Mouse (Mus musculus) liver, embryonic 15.5 days (tissue): Measurements from ENCODE around the gene Kdm4d. TPM values are rescaled to one million over a fixed set of nuclear protein-coding genes. Genes with fewer than 3 reads are reported as not detected.
"Not testable (repeated sequence)": the region's sequence is repeated elsewhere in the genome, so short reads cannot be mapped to it uniquely, and the experiment has no call there.

Experiments
- ATAC-seq: fragments of 200-750 bp; cut with Nextera tagmentation; 2 replicates; pipeline ENCODE4 v1.8.0; 2017; ENCODE audit warnings: moderate number of reproducible peaks, mild to moderate bottlenecking, moderate library complexity; ENCODE audit not compliant: insufficient read depth
- H3K27ac ChIP-seq: fragments of 300-500 bp; sonication (generic); replicated peaks from 2 replicates; pipeline ENCODE4 v1.5.1; 2015; ENCODE audit warnings: mild to moderate bottlenecking, inconsistent platforms
- H3K27me3 ChIP-seq: fragments of 300-500 bp; sonication (generic); 2 replicates; pipeline ENCODE4 v1.6.1; 2015; ENCODE audit warnings: mild to moderate bottlenecking, inconsistent platforms
- H3K36me3 ChIP-seq: fragments of 300-500 bp; sonication (generic); replicated peaks from 2 replicates; pipeline ENCODE4 v1.6.1; 2015; ENCODE audit warnings: moderate library complexity, mild to moderate bottlenecking, inconsistent platforms
- H3K4me1 ChIP-seq: fragments of 300-500 bp; sonication (generic); replicated peaks from 2 replicates; pipeline ENCODE4 v1.6.1; 2015; ENCODE audit warnings: inconsistent platforms
- H3K4me2 ChIP-seq: fragments of 300-500 bp; sonication (generic); 2 replicates; pipeline ENCODE4 v1.6.1; 2015; ENCODE audit warnings: moderate library complexity, mild to moderate bottlenecking, inconsistent platforms
- H3K4me3 ChIP-seq: fragments of 300-500 bp; sonication (generic); replicated peaks from 2 replicates; pipeline ENCODE4 v1.5.1; 2015; ENCODE audit warnings: mild to moderate bottlenecking, inconsistent platforms
- H3K9ac ChIP-seq: fragments of 300-500 bp; sonication (generic); 2 replicates; pipeline ENCODE4 v1.6.1; 2015; ENCODE audit warnings: moderate library complexity, mild to moderate bottlenecking, inconsistent platforms
- H3K9me3 ChIP-seq: fragments of 300-500 bp; sonication (generic); replicated peaks from 2 replicates; pipeline ENCODE4 v1.6.1; 2016; ENCODE audit warnings: inconsistent platforms
- WGBS: fragments of 180-500 bp; shearing (Covaris S2); methylation state at CpG from one replicate; pipeline ENCODE4 v1.1.7; 2015; ENCODE audit warnings: mixed read lengths; ENCODE audit not compliant: insufficient replicate concordance; 5-methylcytosine and 5-hydroxymethylcytosine counted together
- polyA plus RNA-seq: library from polyadenylated mRNA; unstranded; fragments of >200 nt; fragmentation: Nextera tagmentation; extraction: Ambion mirVana; gene quantifications from 2 replicates; pipeline ENCODE4 v1.2.1, GENCODE M21; 2015

Kdm4d gene
- polyA plus RNA-seq, 1 experiment from 2014 or later, result not detected

- Histone ChIP-seq H3K4me2 (no peak overlapping the region), H3K9ac (no peak overlapping the region), H3K9me3 (no peaks in the 10 kb centered on the region), H3K4me1 (no peaks in the 10 kb centered on the region), H3K27me3 (no peaks in the 10 kb centered on the region), H3K27ac (no peak overlapping the region), H3K4me3 (no peak overlapping the region), H3K36me3 (no peaks in the 10 kb centered on the region)
- whole genome bisulfite sequencing, result 38% methylated on average over 3 of the region's 3 CpGs
- no peak for ATAC-seq
These were observed 20.8 kb upstream of the Kdm4d start for GRCm38 (mm10) chr9:14520971-14521670.

- no peak overlapping the region for H3K4me2 ChIP-seq
- WGBS, result 66% methylated on average over 3 of the region's 3 CpGs
- no peak overlapping the region for H3K4me3 ChIP-seq
- H3K27ac ChIP-seq, result no peak overlapping the region
- H3K27me3 ChIP-seq, result no peaks in the 10 kb centered on the region
- no peaks in the 10 kb centered on the region for H3K9me3 ChIP-seq
- H3K4me1 ChIP-seq, result no peaks in the 10 kb centered on the region
- no peak for ATAC-seq
- H3K36me3 ChIP-seq, result no peaks in the 10 kb centered on the region
- H3K9ac ChIP-seq, result no peak overlapping the region
These were observed 17.8 kb upstream of the Kdm4d start for GRCm38 (mm10) chr9:14518105-14518504.

- WGBS, result 63% methylated on average over 1 of the region's 1 CpGs
- no peak overlapping the region for H3K27ac ChIP-seq
- ATAC-seq, result no peak
These were observed 17.0 kb upstream of the Kdm4d start for GRCm38 (mm10) chr9:14517296-14517695.

GRCm38 (mm10) chr9:14512633-14513445 lies 12.6 kb upstream of the Kdm4d start:
- H3K9me3 ChIP-seq, result no peaks in the 10 kb centered on the region
- no peak overlapping the region for H3K27ac ChIP-seq
- H3K27me3 ChIP-seq, result no peaks in the 10 kb centered on the region
- no peak overlapping the region for H3K9ac ChIP-seq
- peaks cover 38% of the 10 kb centered on the region for H3K36me3 ChIP-seq
- H3K4me2 ChIP-seq, result no peak overlapping the region
- no peak for ATAC-seq
- no peaks in the 10 kb centered on the region for H3K4me1 ChIP-seq
- 71% methylated on average over 9 of the region's 9 CpGs for WGBS
- H3K4me3 ChIP-seq, result no peak overlapping the region

More at GRCm38 (mm10) chr9:14517296-14517695, 17.0 kb upstream of the Kdm4d start:
- no peak overlapping the region for H3K4me3 ChIP-seq
- no peak overlapping the region for H3K9ac ChIP-seq
- no peak overlapping the region for H3K4me2 ChIP-seq
- peaks cover 7% of the 10 kb centered on the region; the same call in 1 of the 2 replicates for H3K36me3 ChIP-seq
- no peaks in the 10 kb centered on the region for H3K27me3 ChIP-seq
- H3K9me3 ChIP-seq, result no peaks in the 10 kb centered on the region
- H3K4me1 ChIP-seq, result no peaks in the 10 kb centered on the region

GRCm38 (mm10) chr9:14500916-14501424 lies 688 bp upstream of the Kdm4d start:
- Histone ChIP-seq H3K9me3 (no peaks in the 10 kb centered on the region), H3K27ac (peak overlapping the region; percentile 66), H3K9ac (peak overlapping the region; percentile 68), H3K4me2 (peak overlapping the region; percentile 83), H3K36me3 (peaks cover 38% of the 10 kb centered on the region), H3K4me3 (peak overlapping the region; percentile 89), H3K4me1 (peaks cover 13% of the 10 kb centered on the region; the same call in 1 of the 2 replicates), H3K27me3 (no peaks in the 10 kb centered on the region)
- no peak for ATAC-seq
- WGBS, result 2% methylated on average over 10 of the region's 10 CpGs

- Histone ChIP-seq H3K4me2 (peak overlapping the region; percentile 83), H3K27ac (no peak overlapping the region), H3K9ac (no peak overlapping the region), H3K36me3 (peaks cover 21% of the 10 kb centered on the region), H3K4me1 (peaks cover 13% of the 10 kb centered on the region; the same call in 1 of the 2 replicates), H3K4me3 (peak overlapping the region; percentile 89), H3K9me3 (no peaks in the 10 kb centered on the region), H3K27me3 (no peaks in the 10 kb centered on the region)
- ATAC-seq, result no peak
- 66% methylated on average over 4 of the region's 4 CpGs for WGBS
These were observed 1.2 kb downstream of the Kdm4d start for GRCm38 (mm10) chr9:14498896-14499705.

GRCm38 (mm10) chr9:14463668-14464067 lies 36.6 kb downstream of the Kdm4d start:
- 59% methylated on average over 12 of the region's 12 CpGs for WGBS

GRCm38 (mm10) chr9:14462536-14462935 lies 37.7 kb downstream of the Kdm4d start:
- H3K9me3 ChIP-seq, H3K9ac ChIP-seq, H3K36me3 ChIP-seq, H3K27ac ChIP-seq, H3K4me3 ChIP-seq, H3K4me1 ChIP-seq, ATAC-seq, H3K4me2 ChIP-seq, H3K27me3 ChIP-seq: not testable (repeated sequence)
- 52% methylated on average over 1 of the region's 1 CpGs for WGBS

More at GRCm38 (mm10) chr9:14463668-14464067, 36.6 kb downstream of the Kdm4d start:
- H3K27ac ChIP-seq, H3K4me1 ChIP-seq, H3K4me3 ChIP-seq, ATAC-seq, H3K27me3 ChIP-seq, H3K4me2 ChIP-seq, H3K9me3 ChIP-seq, H3K36me3 ChIP-seq, H3K9ac ChIP-seq: not testable (repeated sequence)

GRCm38 (mm10) chr9:14456320-14456719 lies 44.0 kb downstream of the Kdm4d start:
- Histone ChIP-seq H3K27ac (no peak overlapping the region), H3K9ac (no peak overlapping the region), H3K4me2 (no peak overlapping the region), H3K9me3 (no peaks in the 10 kb centered on the region), H3K27me3 (no peaks in the 10 kb centered on the region), H3K4me1 (no peaks in the 10 kb centered on the region), H3K36me3 (no peaks in the 10 kb centered on the region), H3K4me3 (no peak overlapping the region)
- ATAC-seq, result no peak
- 52% methylated on average over 3 of the region's 3 CpGs for WGBS

GRCm38 (mm10) chr9:14451120-14451519 lies 49.2 kb downstream of the Kdm4d start:
- not testable (repeated sequence) for H3K4me2 ChIP-seq, H3K27ac ChIP-seq, H3K9ac ChIP-seq, H3K4me1 ChIP-seq, H3K9me3 ChIP-seq, H3K4me3 ChIP-seq, H3K27me3 ChIP-seq, H3K36me3 ChIP-seq, ATAC-seq
- WGBS, result 38% methylated on average over 8 of the region's 8 CpGs

- H3K9ac ChIP-seq, H3K4me1 ChIP-seq, H3K9me3 ChIP-seq, H3K4me2 ChIP-seq, ATAC-seq, H3K4me3 ChIP-seq, H3K27me3 ChIP-seq, H3K27ac ChIP-seq, H3K36me3 ChIP-seq: not testable (repeated sequence)
- WGBS, result 72% methylated on average over 2 of the region's 2 CpGs
These were observed 53.2 kb downstream of the Kdm4d start for GRCm38 (mm10) chr9:14447086-14447485.
